Mouse (Mus musculus) midbrain, embryonic 12.5 days (tissue): ENCODE measurements around the gene Adamtsl2. TPM values are rescaled to one million over a fixed set of nuclear protein-coding genes. Genes with fewer than 3 reads are reported as not detected.
A peak's percentile ranks its signal among the peaks of the same experiment; 100 is the strongest.

ENCODE experiments used
- ATAC-seq: fragments of 200-750 bp; cut with Nextera tagmentation; 2 replicates; pipeline ENCODE4 v1.8.0; 2017; ENCODE audit warnings: low read depth, moderate TSS enrichment, moderate library complexity; ENCODE audit not compliant: low FRiP score
- H3K27ac ChIP-seq: fragments of 300-500 bp; sonication (generic); replicated peaks from 2 replicates; pipeline ENCODE4 v1.5.1; 2016; ENCODE audit warnings: mild to moderate bottlenecking
- H3K27me3 ChIP-seq: fragments of 300-500 bp; sonication (generic); 2 replicates; pipeline ENCODE4 v1.6.1; 2016; ENCODE audit warnings: mild to moderate bottlenecking
- H3K36me3 ChIP-seq: fragments of 300-500 bp; sonication (generic); 2 replicates; pipeline ENCODE4 v1.6.1; 2016
- H3K4me1 ChIP-seq: fragments of 300-500 bp; sonication (generic); 2 replicates; pipeline ENCODE4 v1.6.1; 2016
- H3K4me2 ChIP-seq: fragments of 300-500 bp; sonication (generic); replicated peaks from 2 replicates; pipeline ENCODE4 v1.6.1; 2016; ENCODE audit warnings: mild to moderate bottlenecking, moderate library complexity
- H3K4me3 ChIP-seq: fragments of 300-500 bp; sonication (generic); 2 replicates; pipeline ENCODE4 v1.5.1; 2016; ENCODE audit warnings: mild to moderate bottlenecking
- H3K9ac ChIP-seq: fragments of 300-500 bp; sonication (generic); replicated peaks from 2 replicates; pipeline ENCODE4 v1.6.1; 2016; ENCODE audit warnings: mild to moderate bottlenecking, moderate library complexity
- H3K9me3 ChIP-seq: fragments of 300-500 bp; sonication (generic); 2 replicates; pipeline ENCODE4 v1.6.1; 2016; ENCODE audit warnings: mild to moderate bottlenecking
- WGBS: fragments of 180-500 bp; shearing (Covaris S2); methylation state at CpG from one replicate; pipeline ENCODE4 v1.1.7; 2016; 5-methylcytosine and 5-hydroxymethylcytosine counted together
- polyA plus RNA-seq: library from polyadenylated mRNA; unstranded; fragments of >200 nt; fragmentation: Nextera tagmentation; extraction: Ambion mirVana; gene quantifications from 2 replicates; pipeline ENCODE4 v1.2.1, GENCODE M21; 2016

The Adamtsl2 gene
- polyA plus RNA-seq, 1 experiment from 2014 or later = 6.7 TPM

- 35% methylated on average over 9 of the region's 9 CpGs for WGBS
- Histone ChIP-seq H3K27me3 (no peaks in the 10 kb centered on the region; the same call in none of the 2 replicates), H3K4me2 (no peak overlapping the region), H3K9me3 (no peaks in the 10 kb centered on the region), H3K27ac (no peak overlapping the region), H3K36me3 (no peaks in the 10 kb centered on the region), H3K4me3 (no peak overlapping the region), H3K9ac (no peak overlapping the region), H3K4me1 (peaks cover 15% of the 10 kb centered on the region)
- no peak for ATAC-seq
Measured at GRCm38 (mm10) chr2:27122578-27122977, 43.4 kb downstream of the Adamtsl2 start.

- Histone ChIP-seq H3K27me3 (no peaks in the 10 kb centered on the region; the same call in none of the 2 replicates), H3K4me3 (no peak overlapping the region), H3K4me2 (no peak overlapping the region), H3K4me1 (peaks cover 15% of the 10 kb centered on the region), H3K9me3 (no peaks in the 10 kb centered on the region), H3K27ac (no peak overlapping the region), H3K36me3 (no peaks in the 10 kb centered on the region), H3K9ac (no peak overlapping the region)
- 91% methylated on average over 4 of the region's 4 CpGs for WGBS
- ATAC-seq = no peak
Measured at GRCm38 (mm10) chr2:27123121-27123520, 43.9 kb downstream of the Adamtsl2 start.

DNA sequence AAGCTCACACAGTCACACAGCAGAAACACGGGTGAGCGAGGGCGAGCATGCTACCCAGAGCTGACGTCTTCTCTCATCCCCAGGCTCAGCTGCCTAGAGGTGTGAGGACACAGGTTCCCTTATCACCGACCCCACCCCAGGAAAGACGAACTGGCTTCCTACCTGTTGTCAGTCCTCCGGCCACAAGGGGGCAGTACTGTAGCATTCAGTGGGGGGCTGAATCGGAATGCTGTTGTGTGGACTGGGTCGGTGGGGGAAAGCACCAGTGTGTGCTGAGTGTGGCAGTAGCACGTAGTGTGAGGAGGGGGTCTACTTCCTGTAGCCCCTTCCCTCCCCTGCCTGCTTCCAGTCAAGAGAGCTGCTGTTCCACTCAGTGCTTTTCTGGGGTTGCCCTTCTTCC lies 46.8 kb downstream of the Adamtsl2 start:
- H3K27me3 ChIP-seq = no peaks in the 10 kb centered on the region; the same call in none of the 2 replicates
- H3K36me3 ChIP-seq = no peaks in the 10 kb centered on the region
- no peak overlapping the region for H3K4me3 ChIP-seq
- no peak overlapping the region for H3K4me2 ChIP-seq
- 41% methylated on average over 10 of the region's 10 CpGs for WGBS
- H3K9ac ChIP-seq = no peak overlapping the region
- peaks cover 15% of the 10 kb centered on the region for H3K4me1 ChIP-seq
- H3K27ac ChIP-seq = no peak overlapping the region
- no peaks in the 10 kb centered on the region for H3K9me3 ChIP-seq
- no peak for ATAC-seq

DNA sequence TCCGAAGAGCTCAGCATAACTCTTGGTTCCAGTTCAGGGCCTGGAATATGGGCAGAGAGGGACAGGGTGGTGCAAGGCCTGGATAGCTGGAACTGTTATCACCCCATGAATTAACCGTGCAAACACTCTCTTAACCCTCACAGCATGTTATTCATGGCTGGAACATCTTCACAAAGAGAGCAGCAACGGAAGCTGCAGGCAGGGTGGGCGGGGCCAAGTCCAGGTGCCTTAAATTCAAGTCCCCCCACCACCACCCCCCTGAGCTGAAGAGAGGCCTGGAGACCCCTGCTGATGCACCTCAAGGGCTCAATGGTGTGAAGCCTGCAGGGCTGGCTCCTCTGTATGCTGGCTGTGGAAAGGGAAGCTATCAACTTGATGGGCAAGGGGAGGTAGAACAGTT lies 47.3 kb downstream of the Adamtsl2 start:
- 58% methylated on average over 4 of the region's 4 CpGs for WGBS
- H3K36me3 ChIP-seq = no peaks in the 10 kb centered on the region
- H3K9ac ChIP-seq = no peak overlapping the region
- no peak overlapping the region for H3K4me3 ChIP-seq
- no peak for ATAC-seq
- H3K27me3 ChIP-seq = no peaks in the 10 kb centered on the region; the same call in 1 of the 2 replicates
- no peak overlapping the region for H3K27ac ChIP-seq
- no peaks in the 10 kb centered on the region for H3K9me3 ChIP-seq
- no peak overlapping the region for H3K4me2 ChIP-seq
- H3K4me1 ChIP-seq = peaks cover 15% of the 10 kb centered on the region

DNA sequence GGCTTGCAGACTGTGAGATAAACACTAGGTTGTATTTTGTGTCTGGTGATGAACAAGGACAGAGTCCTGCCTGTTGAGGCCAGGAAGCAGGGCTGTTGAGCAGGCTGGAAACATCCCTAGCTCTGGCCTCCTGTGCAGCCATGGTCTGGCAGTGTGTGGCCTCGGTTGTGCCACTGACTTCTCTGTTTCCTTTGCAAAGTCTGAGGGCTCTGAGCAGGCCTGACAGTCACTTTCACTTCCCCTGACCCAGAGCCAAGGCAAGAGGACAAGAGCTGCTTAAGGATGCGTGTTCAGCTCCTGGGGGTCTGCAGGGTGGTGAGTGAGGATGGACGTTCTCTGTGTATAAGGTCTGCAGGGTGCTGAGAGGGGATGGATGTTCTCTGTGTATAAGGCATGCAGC lies 49.8 kb downstream of the Adamtsl2 start:
- no peaks in the 10 kb centered on the region for H3K27me3 ChIP-seq
- no peak overlapping the region for H3K4me2 ChIP-seq
- no peaks in the 10 kb centered on the region for H3K9me3 ChIP-seq
- WGBS = 80% methylated on average over 3 of the region's 3 CpGs
- H3K27ac ChIP-seq = no peak overlapping the region
- H3K4me3 ChIP-seq = no peak overlapping the region
- H3K9ac ChIP-seq = no peak overlapping the region
- H3K4me1 ChIP-seq = no peaks in the 10 kb centered on the region
- H3K36me3 ChIP-seq = no peaks in the 10 kb centered on the region
- no peak for ATAC-seq

GRCm38 (mm10) chr2:27135935-27136334 lies 56.8 kb downstream of the Adamtsl2 start:
- peaks cover 25% of the 10 kb centered on the region for H3K27me3 ChIP-seq
- no peak overlapping the region for H3K4me2 ChIP-seq
- H3K9ac ChIP-seq = no peak overlapping the region
- H3K27ac ChIP-seq = no peak overlapping the region
- H3K36me3 ChIP-seq = no peaks in the 10 kb centered on the region
- H3K4me3 ChIP-seq = no peak overlapping the region
- no peak for ATAC-seq
- no peaks in the 10 kb centered on the region for H3K4me1 ChIP-seq
- no peaks in the 10 kb centered on the region for H3K9me3 ChIP-seq
- 86% methylated on average over 5 of the region's 5 CpGs for WGBS

DNA sequence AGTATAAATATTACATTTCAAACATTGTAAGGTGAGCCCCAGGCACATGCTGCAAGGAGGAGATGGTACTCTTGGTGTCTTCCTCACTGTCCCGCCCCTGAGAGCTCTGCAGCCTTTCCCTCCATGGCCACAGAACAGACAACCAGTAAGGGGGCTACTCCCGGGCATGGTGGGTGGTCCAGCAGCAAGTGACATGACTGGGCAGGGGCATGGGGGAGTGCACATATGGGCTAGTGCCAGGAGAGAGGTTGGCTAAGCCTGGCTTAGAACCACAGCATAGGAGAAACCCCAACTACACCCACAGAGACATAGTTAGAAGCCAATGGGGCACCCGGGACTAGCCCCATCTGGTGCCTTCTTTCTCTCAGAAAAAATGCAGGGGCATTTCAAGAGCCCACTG lies 57.2 kb downstream of the Adamtsl2 start:
- no peaks in the 10 kb centered on the region for H3K4me1 ChIP-seq
- ATAC-seq = no peak
- no peak overlapping the region for H3K4me3 ChIP-seq
- no peak overlapping the region for H3K9ac ChIP-seq
- WGBS = 69% methylated on average over 3 of the region's 3 CpGs
- no peak overlapping the region for H3K4me2 ChIP-seq
- no peaks in the 10 kb centered on the region for H3K9me3 ChIP-seq
- peaks cover 29% of the 10 kb centered on the region for H3K27me3 ChIP-seq
- no peak overlapping the region for H3K27ac ChIP-seq
- no peaks in the 10 kb centered on the region for H3K36me3 ChIP-seq

DNA sequence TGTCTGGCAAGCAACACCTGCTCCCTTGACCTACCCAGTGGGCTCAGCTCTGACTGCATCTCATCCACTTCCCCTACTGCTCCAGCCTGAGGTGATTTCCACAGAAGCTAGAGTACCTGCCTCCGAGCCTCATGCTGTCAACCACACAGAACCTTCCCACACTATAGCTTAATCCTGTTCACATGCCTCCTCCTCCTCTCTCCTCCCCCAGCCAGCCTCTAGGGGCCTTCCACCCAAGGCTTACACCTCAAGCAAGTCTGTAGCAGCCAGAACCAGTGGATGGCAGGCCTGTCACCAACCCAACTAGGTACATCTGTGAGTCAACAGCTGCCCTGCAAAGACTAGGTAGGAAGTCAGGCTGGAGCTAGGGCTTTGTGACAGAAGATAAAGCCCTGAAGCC lies 57.6 kb downstream of the Adamtsl2 start:
- no peak overlapping the region for H3K4me3 ChIP-seq
- ATAC-seq = no peak
- H3K9me3 ChIP-seq = no peaks in the 10 kb centered on the region
- no peaks in the 10 kb centered on the region for H3K36me3 ChIP-seq
- no peaks in the 10 kb centered on the region for H3K4me1 ChIP-seq
- no peak overlapping the region for H3K4me2 ChIP-seq
- no peak overlapping the region for H3K27ac ChIP-seq
- H3K9ac ChIP-seq = no peak overlapping the region
- WGBS = 77% methylated on average over 1 of the region's 1 CpGs
- H3K27me3 ChIP-seq = peaks cover 33% of the 10 kb centered on the region

DNA sequence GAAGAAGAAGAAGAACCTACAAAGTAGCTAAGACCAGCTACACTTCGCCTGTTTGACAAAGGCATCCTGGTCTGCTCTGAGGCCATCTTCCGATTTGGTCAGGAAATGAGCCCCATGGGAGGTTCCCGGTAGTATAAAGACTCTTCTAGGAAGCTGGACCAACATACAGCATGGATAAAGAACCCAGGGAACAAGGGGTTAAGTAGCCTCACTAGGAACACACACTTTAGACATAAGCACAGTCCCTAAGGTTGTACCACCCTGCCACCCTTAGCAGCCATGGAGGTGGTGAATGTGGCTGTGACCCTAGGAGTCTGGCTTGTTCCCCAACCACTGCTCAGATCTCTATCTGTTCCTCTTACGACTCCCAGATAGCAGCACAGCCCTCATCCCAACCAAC lies 59.2 kb downstream of the Adamtsl2 start:
- Histone ChIP-seq H3K4me2 (no peak overlapping the region), H3K36me3 (no peaks in the 10 kb centered on the region), H3K9me3 (no peaks in the 10 kb centered on the region), H3K27me3 (peaks cover 49% of the 10 kb centered on the region), H3K4me1 (peaks cover 9% of the 10 kb centered on the region), H3K27ac (no peak overlapping the region), H3K4me3 (no peak overlapping the region), H3K9ac (no peak overlapping the region)
- no peak for ATAC-seq
- 71% methylated on average over 4 of the region's 4 CpGs for WGBS

- Histone ChIP-seq H3K27ac (no peak within 1 kb of the TSS), H3K27me3 (peaks cover 50% of the 10 kb centered on the region), H3K9me3 (no peaks in the 10 kb centered on the region), H3K4me1 (peaks cover 9% of the 10 kb centered on the region), H3K4me2 (peak within 1 kb of the TSS; percentile 72), H3K4me3 (peak within 1 kb of the TSS; percentile 41), H3K36me3 (no peaks in the 10 kb centered on the region), H3K9ac (peak within 1 kb of the TSS; percentile 21; the same call in 1 of the 2 replicates)
- 1% methylated on average over 46 of the region's 62 CpGs for WGBS
- no peak for ATAC-seq
Measured at GRCm38 (mm10) chr2:27141950-27142693, 62.9 kb downstream of the Adamtsl2 start, which contains the start of gene Fam163b. TSS of gene Fam163b (minus strand) at chr2:27142491.

GRCm38 (mm10) chr2:27144957-27145356 lies 65.8 kb downstream of the Adamtsl2 start:
- ATAC-seq = no peak
- WGBS = 88% methylated on average over 2 of the region's 2 CpGs
- H3K9ac ChIP-seq = no peak overlapping the region
- H3K4me3 ChIP-seq = no peak overlapping the region
- H3K9me3 ChIP-seq = no peaks in the 10 kb centered on the region
- no peak overlapping the region for H3K27ac ChIP-seq
- peaks cover 37% of the 10 kb centered on the region for H3K27me3 ChIP-seq
- no peaks in the 10 kb centered on the region for H3K36me3 ChIP-seq
- peaks cover 22% of the 10 kb centered on the region for H3K4me1 ChIP-seq
- no peak overlapping the region for H3K4me2 ChIP-seq

GRCm38 (mm10) chr2:27146840-27147239 lies 67.7 kb downstream of the Adamtsl2 start:
- no peak for ATAC-seq
- H3K4me2 ChIP-seq = no peak overlapping the region
- no peak overlapping the region for H3K27ac ChIP-seq
- no peaks in the 10 kb centered on the region for H3K36me3 ChIP-seq
- H3K4me1 ChIP-seq = peaks cover 22% of the 10 kb centered on the region
- H3K27me3 ChIP-seq = peaks cover 20% of the 10 kb centered on the region
- 86% methylated on average over 6 of the region's 6 CpGs for WGBS
- no peak overlapping the region for H3K4me3 ChIP-seq
- H3K9me3 ChIP-seq = no peaks in the 10 kb centered on the region
- no peak overlapping the region for H3K9ac ChIP-seq

DNA sequence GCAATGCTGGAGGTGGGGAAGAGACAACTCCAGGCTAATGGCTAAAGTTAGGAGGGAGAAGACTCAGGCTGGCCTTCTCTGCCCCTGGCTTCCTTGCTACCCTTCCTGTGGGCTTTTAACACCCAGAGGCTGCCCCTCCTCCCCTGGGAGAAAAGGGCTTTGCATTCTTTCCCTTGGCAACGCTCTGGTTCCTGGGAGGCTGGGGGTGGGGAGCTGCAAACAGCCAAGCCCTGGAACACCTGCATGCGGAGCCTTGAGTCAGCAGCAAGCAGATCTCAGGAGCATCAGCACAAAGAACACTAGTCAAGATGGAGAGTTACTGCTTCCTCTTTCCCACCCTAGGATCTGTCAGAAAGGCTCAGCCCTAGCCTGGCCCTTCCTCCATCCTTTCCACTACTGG lies 70.3 kb downstream of the Adamtsl2 start:
- Histone ChIP-seq H3K9ac (no peak overlapping the region), H3K4me2 (no peak overlapping the region), H3K27ac (no peak overlapping the region), H3K27me3 (no peaks in the 10 kb centered on the region; the same call in 1 of the 2 replicates), H3K36me3 (no peaks in the 10 kb centered on the region), H3K4me3 (no peak overlapping the region), H3K9me3 (no peaks in the 10 kb centered on the region), H3K4me1 (peaks cover 18% of the 10 kb centered on the region)
- no peak for ATAC-seq
- 0% methylated on average over 2 of the region's 2 CpGs for WGBS
